Mouse (Mus musculus): ENCODE data around the gene Gm35134. TPM values are rescaled to one million over a fixed set of nuclear protein-coding genes. Genes with fewer than 3 reads are reported as not detected.
"Not testable (repeated sequence)": the region's sequence is repeated elsewhere in the genome, so short reads cannot be mapped to it uniquely, and the experiment has no call there.

The Gm35134 gene
- polyA plus RNA-seq (2015; fragmentation: Nextera tagmentation; extraction: Ambion mirVana), result not detected in 2 replicates

- not testable (repeated sequence) for ATAC-seq (ENCODE audit: low read depth); H3K4me1 ChIP-seq (replicated peaks); H3K4me2 ChIP-seq; H3K4me3 ChIP-seq; H3K27me3 ChIP-seq; H3K9me3 ChIP-seq; H3K9ac ChIP-seq; H3K36me3 ChIP-seq; H3K27ac ChIP-seq (replicated peaks)
- no CpG with 5 or more reads among the region's 7 CpGs for WGBS
Measured at GRCm38 (mm10) chrY:19112707-19113106, at the start of gene Gm35134. TSS of gene Gm35134 (plus strand) at chrY:19113007.
